Mouse (Mus musculus) kidney, embryonic 14.5 days (tissue): ENCODE measurements at regions not wholly inside any gene's neighbourhood (a gene's known extent, or its start where the extent isn't known, plus 50 kb on each side); places are given as distances from the start of the nearest gene placed in this dataset.

ENCODE experiments used
- ATAC-seq: fragments of 200-750 bp; cut with Nextera tagmentation; 2 replicates; pipeline ENCODE4 v1.8.0; 2017; ENCODE audit warnings: moderate number of reproducible peaks, mild to moderate bottlenecking, moderate TSS enrichment, moderate library complexity; ENCODE audit not compliant: low FRiP score, low TSS enrichment
- H3K27ac ChIP-seq: fragments of 300-500 bp; sonication (generic); 2 replicates; pipeline ENCODE4 v1.5.1; 2014; ENCODE audit warnings: low read depth, mild to moderate bottlenecking, low read length, moderate library complexity, mixed read lengths
- H3K27me3 ChIP-seq: fragments of 300-500 bp; sonication (generic); 2 replicates; pipeline ENCODE4 v1.6.1; 2014; ENCODE audit warnings: mild to moderate bottlenecking, low read length; ENCODE audit not compliant: control insufficient read depth, insufficient read depth
- H3K36me3 ChIP-seq: fragments of 300-500 bp; sonication (generic); 2 replicates; pipeline ENCODE4 v1.6.1; 2014; ENCODE audit warnings: low read length, mixed read lengths; ENCODE audit not compliant: control insufficient read depth, insufficient read depth
- H3K4me1 ChIP-seq: fragments of 300-500 bp; sonication (generic); 2 replicates; pipeline ENCODE4 v1.6.1; 2014; ENCODE audit warnings: low read length, mixed read lengths; ENCODE audit not compliant: control insufficient read depth, insufficient read depth
- H3K4me2 ChIP-seq: fragments of 300-500 bp; sonication (generic); replicated peaks from 2 replicates; pipeline ENCODE4 v1.6.1; 2014; ENCODE audit warnings: low read depth, mild to moderate bottlenecking, low read length
- H3K4me3 ChIP-seq: fragments of 300-500 bp; sonication (generic); 2 replicates; pipeline ENCODE4 v1.5.1; 2014; ENCODE audit warnings: mild to moderate bottlenecking, low read length
- H3K9ac ChIP-seq: fragments of 300-500 bp; sonication (generic); 2 replicates; pipeline ENCODE4 v1.6.1; 2014; ENCODE audit warnings: low read depth, mild to moderate bottlenecking, low read length, moderate library complexity
- H3K9me3 ChIP-seq: fragments of 300-500 bp; sonication (generic); 2 replicates; pipeline ENCODE4 v1.6.1; 2016; ENCODE audit warnings: low read length; ENCODE audit not compliant: control insufficient read depth
- WGBS: fragments of 180-500 bp; shearing (Covaris S2); extraction: QIAGEN DNeasy Blood & Tissue Kit; methylation state at CpG from one replicate; pipeline ENCODE4 v1.1.7; 2014; 5-methylcytosine and 5-hydroxymethylcytosine counted together

DNA sequence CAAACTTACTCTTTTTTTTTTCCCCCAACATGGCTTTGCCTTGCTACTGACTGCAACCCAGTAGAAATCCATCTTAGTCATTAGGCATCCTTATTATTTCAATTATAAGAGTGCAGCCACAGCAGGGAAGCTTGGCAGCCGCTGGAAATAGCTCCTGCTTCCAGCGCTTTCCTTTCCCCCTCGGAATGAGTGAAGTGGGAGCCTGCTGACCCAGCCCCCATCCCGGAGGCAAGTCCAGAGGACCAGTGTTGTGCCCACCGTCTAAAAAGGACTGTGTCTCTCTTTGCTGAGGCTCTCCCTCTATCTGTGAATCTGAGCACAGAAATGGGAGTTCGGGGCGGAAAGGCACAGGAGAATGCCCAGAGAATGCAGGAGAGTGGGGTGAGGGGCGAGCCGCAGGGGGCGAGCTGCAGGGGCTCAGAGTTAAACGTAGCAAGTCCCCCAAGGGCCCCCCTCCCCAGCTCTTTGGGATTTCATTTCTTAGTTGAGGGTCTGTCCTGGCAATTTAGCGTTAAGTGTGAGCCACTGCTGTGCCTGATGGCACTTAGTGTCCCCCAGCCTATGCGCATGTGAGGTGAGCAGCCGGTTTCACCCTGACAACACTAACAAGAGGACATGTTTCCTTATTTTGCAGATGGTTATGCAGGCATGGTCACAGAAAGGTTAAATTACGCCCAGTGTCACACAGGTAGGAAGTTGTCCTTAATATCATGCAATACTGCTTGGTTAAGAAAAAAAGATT lies 117.4 kb upstream of the Arid2 start:
- no peak for ATAC-seq
- 18% methylated on average over 15 of the region's 15 CpGs for WGBS
- Histone ChIP-seq H3K4me1 (no peaks in the 10 kb centered on the region), H3K4me2 (peak overlapping the region; percentile 25; the same call in 1 of the 2 replicates), H3K9me3 (no peaks in the 10 kb centered on the region), H3K36me3 (no peaks in the 10 kb centered on the region), H3K27me3 (peaks cover 6% of the 10 kb centered on the region; the same call in 1 of the 2 replicates), H3K27ac (no peak overlapping the region), H3K4me3 (no peak overlapping the region; the same call in 1 of the 2 replicates), H3K9ac (no peak overlapping the region)

DNA sequence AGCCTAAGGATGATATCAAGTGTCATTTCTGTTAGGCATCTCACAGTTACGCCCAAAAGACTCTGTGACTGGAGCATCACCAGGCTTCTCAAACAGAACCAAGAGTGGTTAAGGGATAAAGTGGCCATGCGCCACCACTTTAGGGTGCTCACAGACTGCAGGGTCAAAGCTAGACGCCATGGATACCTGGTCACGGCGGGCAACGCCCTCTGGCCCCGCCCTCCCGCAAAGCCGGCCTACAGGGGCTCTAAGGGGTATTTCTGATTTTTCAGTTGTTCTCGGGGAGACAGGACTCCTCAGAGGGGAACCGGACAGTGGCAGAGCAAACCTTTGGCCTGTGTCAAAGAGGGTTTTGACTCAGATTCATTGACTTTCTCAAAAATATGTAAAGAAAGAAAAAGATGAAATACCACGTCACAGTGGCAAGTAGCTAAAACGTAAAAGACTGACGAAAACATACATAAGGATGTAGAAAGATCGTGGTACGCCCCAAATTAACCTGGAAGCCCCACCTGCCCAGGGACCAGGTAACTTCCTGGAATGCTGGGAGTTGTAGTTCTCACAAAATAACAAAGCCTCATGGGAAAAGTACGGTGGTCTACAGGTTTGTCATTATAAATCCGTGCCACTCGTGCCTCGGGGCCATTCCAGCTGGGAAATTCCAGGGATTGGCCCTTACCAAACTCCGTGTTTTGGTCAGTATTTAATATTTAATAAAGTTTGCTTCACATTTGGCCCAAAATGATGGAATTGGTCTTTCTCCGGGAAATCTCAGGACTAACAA lies 116.1 kb upstream of the Arid2 start:
- H3K4me1 ChIP-seq, result no peaks in the 10 kb centered on the region
- H3K27me3 ChIP-seq, result peaks cover 6% of the 10 kb centered on the region; the same call in 1 of the 2 replicates
- H3K27ac ChIP-seq, result no peak overlapping the region
- H3K9me3 ChIP-seq, result no peaks in the 10 kb centered on the region
- peak overlapping the region; percentile 30 for H3K4me3 ChIP-seq
- peak overlapping the region; percentile 44 for H3K4me2 ChIP-seq
- peak overlapping the region; percentile 13; the same call in 1 of the 2 replicates for H3K9ac ChIP-seq
- H3K36me3 ChIP-seq, result no peaks in the 10 kb centered on the region
- peak; percentile 81; the same call in 1 of the 2 replicates for ATAC-seq
- 10% methylated on average over 22 of the region's 22 CpGs for WGBS

DNA sequence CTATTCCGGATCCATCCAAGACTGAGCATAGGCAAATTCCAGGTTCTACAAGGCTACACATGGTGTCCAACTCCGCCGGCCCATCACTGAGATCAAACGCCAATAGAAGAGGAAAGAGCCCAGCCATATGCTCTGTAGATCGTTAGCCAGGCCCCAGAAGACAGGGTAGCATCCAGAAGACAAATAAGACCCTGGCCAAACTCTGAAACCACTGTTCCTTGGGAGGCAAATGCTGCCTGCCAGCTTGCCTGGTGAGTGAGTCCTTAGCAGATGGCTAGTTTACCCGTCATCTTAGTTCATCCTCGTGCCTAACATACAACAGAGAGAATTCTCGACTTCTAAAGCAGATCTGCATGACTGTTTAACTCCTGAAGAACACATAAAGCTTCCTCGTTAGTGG lies 109.4 kb upstream of the Arid2 start:
- H3K4me2 ChIP-seq, result no peak overlapping the region
- 67% methylated on average over 9 of the region's 9 CpGs for WGBS
- H3K36me3 ChIP-seq, result no peaks in the 10 kb centered on the region
- H3K4me1 ChIP-seq, result no peaks in the 10 kb centered on the region
- no peaks in the 10 kb centered on the region for H3K27me3 ChIP-seq
- no peak overlapping the region for H3K4me3 ChIP-seq
- H3K9ac ChIP-seq, result no peak overlapping the region
- H3K9me3 ChIP-seq, result no peaks in the 10 kb centered on the region
- ATAC-seq, result no peak
- H3K27ac ChIP-seq, result no peak overlapping the region

DNA sequence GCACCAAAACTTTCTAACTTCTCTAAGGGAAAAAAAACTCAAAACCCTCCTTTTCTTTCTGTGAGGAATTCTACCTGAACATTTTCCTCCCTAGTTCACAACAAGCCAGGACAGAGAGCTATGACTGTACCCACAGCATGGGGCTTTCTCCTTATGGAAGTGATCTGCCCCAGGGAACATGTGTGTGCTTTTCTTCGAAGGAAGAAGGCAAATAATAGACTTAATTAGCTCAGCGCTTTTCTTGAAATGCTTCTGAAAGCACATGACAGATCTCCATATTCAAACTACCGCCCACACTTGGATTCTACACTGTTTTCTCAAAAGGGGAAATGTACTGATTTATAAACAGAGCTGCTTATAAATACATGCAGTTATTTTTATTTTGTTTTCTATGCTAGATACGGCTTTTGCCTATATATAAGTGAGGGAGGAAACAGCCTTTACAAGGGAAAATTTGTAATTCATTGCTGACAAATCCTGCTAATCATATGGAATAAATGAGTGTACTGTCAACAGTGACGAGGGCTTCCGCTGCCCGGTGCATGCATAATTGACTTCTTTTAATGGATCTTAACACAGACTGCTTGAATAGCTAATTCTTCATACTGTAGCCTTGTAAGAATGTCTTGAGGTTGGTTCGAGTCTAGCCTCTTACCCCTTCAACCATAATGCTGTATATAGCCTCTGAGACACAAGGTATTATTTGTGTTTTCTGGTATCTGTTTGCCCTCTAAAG lies 108.8 kb upstream of the Arid2 start:
- no peaks in the 10 kb centered on the region for H3K36me3 ChIP-seq
- H3K4me1 ChIP-seq, result no peaks in the 10 kb centered on the region
- no peak for ATAC-seq
- H3K9me3 ChIP-seq, result no peaks in the 10 kb centered on the region
- no peak overlapping the region for H3K27ac ChIP-seq
- H3K9ac ChIP-seq, result no peak overlapping the region
- no peak overlapping the region for H3K4me3 ChIP-seq
- H3K27me3 ChIP-seq, result no peaks in the 10 kb centered on the region
- WGBS, result 78% methylated on average over 8 of the region's 8 CpGs
- no peak overlapping the region for H3K4me2 ChIP-seq

DNA sequence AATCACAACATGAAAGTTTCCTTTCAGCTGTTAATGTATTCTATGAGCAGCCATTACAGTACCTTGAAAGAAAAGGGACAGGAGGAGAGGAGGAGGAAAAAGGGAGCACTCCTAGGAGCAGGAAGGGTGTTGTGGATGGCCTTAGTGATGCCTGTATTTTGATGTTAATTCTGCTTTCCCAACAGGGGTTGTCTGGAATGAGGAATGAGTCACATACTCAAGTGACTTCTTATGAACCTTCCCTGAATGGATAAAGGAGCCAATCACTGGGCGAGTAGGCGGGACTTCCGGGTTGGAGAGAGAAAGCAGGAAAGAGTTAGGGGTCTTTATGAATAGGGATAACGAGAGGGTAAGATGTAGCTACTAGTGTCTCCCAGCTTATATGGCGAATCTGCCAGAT lies 107.8 kb upstream of the Arid2 start:
- Histone ChIP-seq H3K27me3 (no peaks in the 10 kb centered on the region), H3K4me3 (no peak overlapping the region)
- 84% methylated on average over 5 of the region's 5 CpGs for WGBS

DNA sequence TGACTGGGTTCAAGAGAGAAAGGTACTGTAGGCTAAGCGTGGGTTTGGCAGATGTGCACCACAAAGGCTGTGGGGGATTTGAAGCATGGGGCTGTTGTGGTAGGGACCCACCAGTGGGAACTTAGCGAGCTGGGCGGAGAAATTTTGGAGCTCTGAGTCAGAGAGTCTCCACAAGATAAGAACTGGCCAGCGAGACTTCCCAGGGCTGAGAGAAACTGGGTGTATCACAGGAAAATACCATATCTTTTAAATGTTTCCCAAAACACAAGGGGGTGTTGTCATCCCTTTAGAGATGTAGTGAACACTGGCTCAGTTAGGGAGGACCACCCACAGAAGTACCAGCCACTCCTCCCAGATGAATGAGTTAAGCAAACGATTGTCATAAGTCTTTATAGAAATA lies 107.3 kb upstream of the Arid2 start:
- no peak for ATAC-seq
- WGBS, result 89% methylated on average over 5 of the region's 5 CpGs
- no peaks in the 10 kb centered on the region for H3K4me1 ChIP-seq
- no peaks in the 10 kb centered on the region for H3K27me3 ChIP-seq
- H3K9ac ChIP-seq, result no peak overlapping the region
- H3K9me3 ChIP-seq, result no peaks in the 10 kb centered on the region
- no peaks in the 10 kb centered on the region for H3K36me3 ChIP-seq
- no peak overlapping the region for H3K27ac ChIP-seq
- no peak overlapping the region for H3K4me3 ChIP-seq
- H3K4me2 ChIP-seq, result no peak overlapping the region

More for the DNA sequence above, 107.8 kb upstream of the Arid2 start:
- ATAC-seq, result no peak
- H3K36me3 ChIP-seq, result no peaks in the 10 kb centered on the region
- no peaks in the 10 kb centered on the region for H3K9me3 ChIP-seq
- H3K4me2 ChIP-seq, result no peak overlapping the region
- H3K9ac ChIP-seq, result no peak overlapping the region
- H3K4me1 ChIP-seq, result no peaks in the 10 kb centered on the region
- H3K27ac ChIP-seq, result no peak overlapping the region

DNA sequence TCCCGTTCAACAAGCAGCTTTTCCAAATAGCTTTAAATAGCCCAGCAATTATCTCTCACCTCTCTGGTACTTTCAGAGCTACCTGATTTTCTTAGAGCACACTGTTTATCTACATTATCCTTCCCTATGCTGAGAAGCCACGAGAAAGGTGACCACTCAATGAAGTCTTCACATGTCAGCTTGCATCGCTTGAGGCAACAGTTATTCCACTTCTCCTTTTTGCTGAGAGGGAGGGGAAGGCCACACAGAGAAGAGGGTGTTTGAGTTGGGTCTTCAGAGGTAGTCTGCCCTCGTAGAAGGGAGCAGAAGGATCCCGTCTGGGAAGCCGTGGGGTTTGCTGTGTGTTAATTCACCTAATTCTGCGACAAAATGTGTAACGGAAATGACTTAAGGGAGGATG lies 106.3 kb upstream of the Arid2 start:
- H3K4me1 ChIP-seq, result 0 out of 2 replicates have a peak, but pooled peaks cover 3% of the 10 kb centered on the region
- 85% methylated on average over 8 of the region's 8 CpGs for WGBS
- no peak overlapping the region for H3K4me3 ChIP-seq
- H3K27ac ChIP-seq, result no peak overlapping the region
- no peak overlapping the region for H3K9ac ChIP-seq
- H3K9me3 ChIP-seq, result no peaks in the 10 kb centered on the region
- no peak overlapping the region for H3K4me2 ChIP-seq
- H3K27me3 ChIP-seq, result no peaks in the 10 kb centered on the region
- ATAC-seq, result no peak
- H3K36me3 ChIP-seq, result no peaks in the 10 kb centered on the region

DNA sequence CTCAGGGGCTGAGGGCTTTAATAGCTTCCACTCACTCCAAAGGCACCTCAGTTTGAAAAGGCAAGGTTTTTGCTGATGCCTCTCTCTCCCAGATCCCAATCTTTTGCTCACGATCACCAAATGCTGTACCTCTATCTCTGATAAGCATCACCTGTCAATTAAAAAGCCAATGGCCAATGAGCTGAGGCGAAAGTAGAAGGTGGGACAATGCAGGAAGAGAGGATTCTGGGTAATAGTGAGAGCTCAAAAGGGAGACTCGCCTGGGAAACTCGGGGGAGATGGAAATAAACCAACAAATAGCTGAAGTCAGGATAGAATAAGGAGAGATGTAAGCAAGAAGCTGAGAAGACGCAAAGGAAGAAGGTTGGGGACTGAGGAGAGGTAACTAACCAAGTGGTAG lies 105.0 kb upstream of the Arid2 start:
- no peak for ATAC-seq
- no peak overlapping the region for H3K4me3 ChIP-seq
- no peaks in the 10 kb centered on the region for H3K27me3 ChIP-seq
- 80% methylated on average over 5 of the region's 5 CpGs for WGBS
- H3K27ac ChIP-seq, result no peak overlapping the region
- 0 out of 2 replicates have a peak, but pooled peaks cover 3% of the 10 kb centered on the region for H3K4me1 ChIP-seq
- H3K36me3 ChIP-seq, result no peaks in the 10 kb centered on the region
- no peak overlapping the region for H3K9ac ChIP-seq
- no peaks in the 10 kb centered on the region for H3K9me3 ChIP-seq
- H3K4me2 ChIP-seq, result no peak overlapping the region
